Mouse (Mus musculus): Measurements from ENCODE around the gene Bicdl1. TPM values are rescaled to one million over a fixed set of nuclear protein-coding genes. Genes with fewer than 3 reads are reported as not detected.

Bicdl1 gene
- polyA plus RNA-seq, 1 experiment from 2014 or later, result 1.9 TPM

GRCm38 (mm10) chr5:115763981-115764380 lies 32.6 kb upstream of the Bicdl1 start:
- H3K9ac ChIP-seq (replicated peaks), result no peak overlapping the region
- WGBS (ENCODE audit: insufficient replicate concordance), result 71% methylated on average over 2 of the region's 2 CpGs
- no peak overlapping the region for H3K4me2 ChIP-seq (ENCODE audit: low read depth, low read length)
- H3K9me3 ChIP-seq (ENCODE audit: low read length), result no peaks in the 10 kb centered on the region
- TF ChIP-seq EP300 (IDR thresholded peaks at IDR 0.05; ENCODE audit: low read depth) (no peak), CTCF (IDR thresholded peaks at IDR 0.05; ENCODE audit: low read depth) (no peak)
- H3K4me3 ChIP-seq (ENCODE audit: low read depth, low read length), result no peak overlapping the region
- ATAC-seq (no peak), DNase-seq (no peak)
- H3K36me3 ChIP-seq (replicated peaks; ENCODE audit: insufficient read depth, low read length), result no peaks in the 10 kb centered on the region
- no peaks in the 10 kb centered on the region for H3K27me3 ChIP-seq (ENCODE audit: insufficient read depth, low read length)
- H3K27ac ChIP-seq (ENCODE audit: low read depth), result no peak overlapping the region
- no peaks in the 10 kb centered on the region for H3K4me1 ChIP-seq (ENCODE audit: insufficient read depth)

- DNase-seq (no peak), ATAC-seq (no peak)
- Histone ChIP-seq H3K9ac (replicated peaks) (no peak overlapping the region), H3K9me3 (ENCODE audit: low read length) (no peaks in the 10 kb centered on the region), H3K4me3 (ENCODE audit: low read depth, low read length) (no peak overlapping the region), H3K4me1 (ENCODE audit: insufficient read depth) (no peaks in the 10 kb centered on the region), H3K4me2 (ENCODE audit: low read depth, low read length) (no peak overlapping the region), H3K36me3 (replicated peaks; ENCODE audit: insufficient read depth, low read length) (no peaks in the 10 kb centered on the region), H3K27ac (ENCODE audit: low read depth) (no peak overlapping the region), H3K27me3 (ENCODE audit: insufficient read depth, low read length) (no peaks in the 10 kb centered on the region)
- no peak for TF ChIP-seq EP300 (IDR thresholded peaks at IDR 0.05; ENCODE audit: low read depth)
- no peak for TF ChIP-seq CTCF (IDR thresholded peaks at IDR 0.05; ENCODE audit: low read depth)
- whole genome bisulfite sequencing (ENCODE audit: insufficient replicate concordance), result 61% methylated on average over 11 of the region's 11 CpGs
Observed at GRCm38 (mm10) chr5:115760903-115761302, 29.5 kb upstream of the Bicdl1 start.

- TF ChIP-seq EP300 (IDR thresholded peaks at IDR 0.05; ENCODE audit: low read depth) (no peak), CTCF (IDR thresholded peaks at IDR 0.05; ENCODE audit: low read depth) (no peak)
- ATAC-seq (peak; percentile 41; the same call in 1 of the 2 replicates), DNase-seq (peak; percentile 17)
- Histone ChIP-seq H3K9ac (replicated peaks) (no peak overlapping the region), H3K9me3 (ENCODE audit: low read length) (no peaks in the 10 kb centered on the region), H3K36me3 (replicated peaks; ENCODE audit: insufficient read depth, low read length) (no peaks in the 10 kb centered on the region), H3K27me3 (ENCODE audit: insufficient read depth, low read length) (no peaks in the 10 kb centered on the region), H3K27ac (ENCODE audit: low read depth) (no peak overlapping the region), H3K4me2 (ENCODE audit: low read depth, low read length) (peak overlapping the region; percentile 38; the same call in 1 of the 2 replicates), H3K4me3 (ENCODE audit: low read depth, low read length) (no peak overlapping the region), H3K4me1 (ENCODE audit: insufficient read depth) (no peaks in the 10 kb centered on the region)
- 41% methylated on average over 10 of the region's 10 CpGs for WGBS (ENCODE audit: insufficient replicate concordance)
Observed at GRCm38 (mm10) chr5:115758431-115759180, 27.2 kb upstream of the Bicdl1 start.

GRCm38 (mm10) chr5:115757516-115757915 lies 26.1 kb upstream of the Bicdl1 start:
- H3K4me2 ChIP-seq (ENCODE audit: low read depth, low read length), result no peak overlapping the region
- H3K9me3 ChIP-seq (ENCODE audit: low read length), result no peaks in the 10 kb centered on the region
- H3K27me3 ChIP-seq (ENCODE audit: insufficient read depth, low read length), result no peaks in the 10 kb centered on the region
- H3K4me3 ChIP-seq (ENCODE audit: low read depth, low read length), result no peak overlapping the region
- H3K4me1 ChIP-seq (ENCODE audit: insufficient read depth), result no peaks in the 10 kb centered on the region
- TF ChIP-seq CTCF (IDR thresholded peaks at IDR 0.05; ENCODE audit: low read depth), result no peak
- no peak for TF ChIP-seq EP300 (IDR thresholded peaks at IDR 0.05; ENCODE audit: low read depth)
- no peak overlapping the region for H3K27ac ChIP-seq (ENCODE audit: low read depth)
- H3K9ac ChIP-seq (replicated peaks), result no peak overlapping the region
- ATAC-seq (no peak), DNase-seq (no peak)
- WGBS (ENCODE audit: insufficient replicate concordance), result 73% methylated on average over 8 of the region's 8 CpGs
- no peaks in the 10 kb centered on the region for H3K36me3 ChIP-seq (replicated peaks; ENCODE audit: insufficient read depth, low read length)

GRCm38 (mm10) chr5:115755501-115755900 lies 24.1 kb upstream of the Bicdl1 start:
- H3K9me3 ChIP-seq (ENCODE audit: low read length), result no peaks in the 10 kb centered on the region
- no peak overlapping the region for H3K9ac ChIP-seq (replicated peaks)
- TF ChIP-seq CTCF (IDR thresholded peaks at IDR 0.05; ENCODE audit: low read depth), result no peak
- TF ChIP-seq EP300 (IDR thresholded peaks at IDR 0.05; ENCODE audit: low read depth), result no peak
- WGBS (ENCODE audit: insufficient replicate concordance), result 75% methylated on average over 3 of the region's 7 CpGs
- no peak overlapping the region for H3K4me3 ChIP-seq (ENCODE audit: low read depth, low read length)
- no peak overlapping the region for H3K27ac ChIP-seq (ENCODE audit: low read depth)
- no peaks in the 10 kb centered on the region for H3K36me3 ChIP-seq (replicated peaks; ENCODE audit: insufficient read depth, low read length)
- ATAC-seq (no peak), DNase-seq (no peak)
- H3K27me3 ChIP-seq (ENCODE audit: insufficient read depth, low read length), result no peaks in the 10 kb centered on the region
- H3K4me1 ChIP-seq (ENCODE audit: insufficient read depth), result no peaks in the 10 kb centered on the region
- H3K4me2 ChIP-seq (ENCODE audit: low read depth, low read length), result no peak overlapping the region

GRCm38 (mm10) chr5:115754831-115755230 lies 23.4 kb upstream of the Bicdl1 start:
- TF ChIP-seq CTCF (IDR thresholded peaks at IDR 0.05; ENCODE audit: low read depth), result no peak
- no peak for TF ChIP-seq EP300 (IDR thresholded peaks at IDR 0.05; ENCODE audit: low read depth)
- no peak overlapping the region for H3K4me3 ChIP-seq (ENCODE audit: low read depth, low read length)
- no peak overlapping the region for H3K4me2 ChIP-seq (ENCODE audit: low read depth, low read length)
- H3K9ac ChIP-seq (replicated peaks), result no peak overlapping the region
- DNase-seq, result no peak
- no peaks in the 10 kb centered on the region for H3K9me3 ChIP-seq (ENCODE audit: low read length)
- WGBS (ENCODE audit: insufficient replicate concordance), result 69% methylated on average over 9 of the region's 9 CpGs
- H3K27ac ChIP-seq (ENCODE audit: low read depth), result no peak overlapping the region
- ATAC-seq, result no peak
- H3K4me1 ChIP-seq (ENCODE audit: insufficient read depth), result no peaks in the 10 kb centered on the region
- no peaks in the 10 kb centered on the region for H3K27me3 ChIP-seq (ENCODE audit: insufficient read depth, low read length)
- no peaks in the 10 kb centered on the region for H3K36me3 ChIP-seq (replicated peaks; ENCODE audit: insufficient read depth, low read length)

Measured in liver, postnatal 0 days (tissue).